Mouse (Mus musculus): ENCODE measurements around the gene Grin1. TPM values are rescaled to one million over a fixed set of nuclear protein-coding genes. Genes with fewer than 3 reads are reported as not detected.
"Not testable (repeated sequence)": the region's sequence is repeated elsewhere in the genome, so short reads cannot be mapped to it uniquely, and the experiment has no call there.

The Grin1 gene
- polyA plus RNA-seq, 1 experiment from 2014 or later: 0.46 TPM

DNA sequence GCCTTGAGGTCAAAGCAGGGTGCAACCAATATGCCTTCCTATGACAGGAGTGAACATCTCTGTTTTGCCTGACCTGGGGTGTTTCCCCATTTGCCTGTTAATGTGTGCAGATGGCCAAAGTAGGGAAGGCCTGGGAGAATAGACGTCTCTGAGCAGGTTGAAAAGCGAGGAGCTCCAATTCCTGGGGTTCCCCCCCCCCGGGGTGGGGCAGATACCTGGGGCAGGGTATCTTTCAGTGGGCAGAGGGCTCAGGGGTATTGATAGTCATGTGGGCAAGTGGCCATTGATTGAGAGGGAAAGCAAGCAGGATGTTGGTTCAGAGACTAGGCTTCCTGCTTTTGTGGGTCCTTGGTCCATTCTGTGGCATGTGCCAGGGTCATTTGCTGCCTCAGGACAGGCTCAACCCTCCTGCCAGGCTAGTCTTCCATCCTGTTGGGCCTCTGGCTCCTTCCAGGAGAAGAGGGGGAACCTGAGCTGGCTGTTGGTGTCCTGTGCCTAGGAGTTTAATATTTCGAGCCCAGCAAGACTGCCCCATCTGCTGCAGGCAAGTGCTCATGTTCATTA lies 51.2 kb downstream of the Grin1 start:
- Histone ChIP-seq H3K4me1 (peaks cover 48% of the 10 kb centered on the region), H3K36me3 (peaks cover 34% of the 10 kb centered on the region), H3K4me3 (no peak overlapping the region), H3K27me3 (ENCODE audit: low read depth, poor library complexity, severe bottlenecking) (peaks cover 29% of the 10 kb centered on the region), H3K9me3 (replicated peaks) (no peaks in the 10 kb centered on the region), H3K27ac (no peak overlapping the region)
- 73% methylated on average over 4 of the region's 4 CpGs for WGBS
- no peak for DNase-seq (ENCODE audit: low spot score)

- Histone ChIP-seq H3K27me3 (ENCODE audit: low read depth, poor library complexity, severe bottlenecking) (peaks cover 29% of the 10 kb centered on the region), H3K4me3 (no peak overlapping the region), H3K27ac (no peak overlapping the region), H3K36me3 (peaks cover 34% of the 10 kb centered on the region), H3K4me1 (peaks cover 48% of the 10 kb centered on the region), H3K9me3 (replicated peaks) (no peaks in the 10 kb centered on the region)
- DNase-seq (ENCODE audit: low spot score): no peak
Observed at GRCm38 (mm10) chr2:25267241-25267640, 51.7 kb downstream of the Grin1 start.

GRCm38 (mm10) chr2:25266720-25267119 lies 52.3 kb downstream of the Grin1 start:
- no peak overlapping the region for H3K27ac ChIP-seq
- DNase-seq (ENCODE audit: low spot score): no peak
- H3K4me1 ChIP-seq: peaks cover 52% of the 10 kb centered on the region
- H3K27me3 ChIP-seq (ENCODE audit: low read depth, poor library complexity, severe bottlenecking): peaks cover 29% of the 10 kb centered on the region
- WGBS: 62% methylated on average over 2 of the region's 2 CpGs
- H3K4me3 ChIP-seq: no peak overlapping the region
- H3K9me3 ChIP-seq (replicated peaks): no peaks in the 10 kb centered on the region
- H3K36me3 ChIP-seq: peaks cover 34% of the 10 kb centered on the region

GRCm38 (mm10) chr2:25265897-25266656 lies 52.9 kb downstream of the Grin1 start:
- H3K27ac ChIP-seq: no peak overlapping the region
- no peak overlapping the region for H3K4me3 ChIP-seq
- H3K36me3 ChIP-seq: peaks cover 32% of the 10 kb centered on the region
- 67% methylated on average over 6 of the region's 6 CpGs for WGBS
- H3K27me3 ChIP-seq (ENCODE audit: low read depth, poor library complexity, severe bottlenecking): peaks cover 29% of the 10 kb centered on the region
- peaks cover 46% of the 10 kb centered on the region for H3K4me1 ChIP-seq
- no peak for DNase-seq (ENCODE audit: low spot score)
- no peaks in the 10 kb centered on the region for H3K9me3 ChIP-seq (replicated peaks)

GRCm38 (mm10) chr2:25264851-25265250 lies 54.1 kb downstream of the Grin1 start:
- Histone ChIP-seq H3K36me3 (peaks cover 19% of the 10 kb centered on the region), H3K4me3 (no peak overlapping the region), H3K4me1 (peaks cover 41% of the 10 kb centered on the region), H3K27ac (no peak overlapping the region), H3K27me3 (ENCODE audit: low read depth, poor library complexity, severe bottlenecking) (peaks cover 29% of the 10 kb centered on the region), H3K9me3 (replicated peaks) (no peaks in the 10 kb centered on the region)
- DNase-seq (ENCODE audit: low spot score): no peak
- 78% methylated on average over 3 of the region's 3 CpGs for WGBS

GRCm38 (mm10) chr2:25264286-25264660 lies 54.7 kb downstream of the Grin1 start:
- 69% methylated on average over 5 of the region's 5 CpGs for WGBS
- Histone ChIP-seq H3K27me3 (ENCODE audit: low read depth, poor library complexity, severe bottlenecking) (peaks cover 29% of the 10 kb centered on the region), H3K4me3 (peak overlapping the region; percentile 85), H3K36me3 (peaks cover 14% of the 10 kb centered on the region), H3K27ac (no peak overlapping the region), H3K9me3 (replicated peaks) (no peaks in the 10 kb centered on the region), H3K4me1 (peaks cover 41% of the 10 kb centered on the region)
- DNase-seq (ENCODE audit: low spot score): no peak

DNA sequence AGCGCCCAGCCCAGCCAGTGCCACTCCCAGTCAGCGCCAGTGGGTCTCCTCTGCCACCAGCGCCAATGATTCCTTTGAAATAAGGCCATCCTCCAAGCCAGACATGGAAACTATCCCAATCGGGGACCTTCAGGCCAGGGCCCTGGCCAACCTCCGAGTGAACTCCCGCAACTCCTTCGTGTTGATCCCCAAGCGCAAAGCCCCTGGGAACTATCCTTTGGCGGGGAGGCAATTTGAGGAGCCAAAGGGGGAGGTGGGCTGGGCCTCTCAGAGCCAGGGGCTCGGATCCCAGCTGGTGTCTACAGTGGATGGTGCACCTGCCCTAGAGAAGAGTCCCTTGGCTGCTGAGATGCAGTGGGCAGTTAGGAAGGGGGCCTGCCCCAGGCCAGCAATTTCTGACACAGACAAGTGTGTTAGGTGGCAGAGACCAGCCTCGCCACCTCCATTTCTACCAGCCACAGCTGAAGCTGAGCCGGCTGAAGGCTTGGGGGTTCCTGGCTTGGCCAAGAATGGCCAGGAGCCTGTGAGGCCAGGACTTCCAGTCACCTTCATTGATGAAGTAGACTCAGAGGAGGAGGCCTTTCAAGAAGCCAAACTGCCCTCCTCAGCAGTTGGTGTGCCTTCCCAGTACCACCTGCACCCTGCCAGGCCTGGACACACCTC lies 55.2 kb downstream of the Grin1 start:
- no peaks in the 10 kb centered on the region for H3K9me3 ChIP-seq (replicated peaks)
- H3K27me3 ChIP-seq (ENCODE audit: low read depth, poor library complexity, severe bottlenecking): peaks cover 29% of the 10 kb centered on the region
- H3K27ac ChIP-seq: no peak overlapping the region; the same call in 1 of the 2 replicates
- H3K4me1 ChIP-seq: peaks cover 41% of the 10 kb centered on the region
- WGBS: 21% methylated on average over 12 of the region's 12 CpGs
- no peak for DNase-seq (ENCODE audit: low spot score)
- H3K36me3 ChIP-seq: peaks cover 8% of the 10 kb centered on the region
- H3K4me3 ChIP-seq: peak overlapping the region; percentile 85

GRCm38 (mm10) chr2:25262795-25263622 lies 56.0 kb downstream of the Grin1 start:
- Histone ChIP-seq H3K4me3 (peak overlapping the region; percentile 85), H3K27me3 (ENCODE audit: low read depth, poor library complexity, severe bottlenecking) (peaks cover 29% of the 10 kb centered on the region), H3K9me3 (replicated peaks) (no peaks in the 10 kb centered on the region), H3K27ac (peak overlapping the region; percentile 80), H3K36me3 (peaks cover 1% of the 10 kb centered on the region), H3K4me1 (peaks cover 41% of the 10 kb centered on the region)
- DNase-seq (ENCODE audit: low spot score): peak; percentile 58
- under 1% methylated on average over 82 of the region's 82 CpGs for WGBS

- Histone ChIP-seq H3K36me3 (no peaks in the 10 kb centered on the region), H3K9me3 (replicated peaks) (no peaks in the 10 kb centered on the region), H3K4me1 (peaks cover 41% of the 10 kb centered on the region), H3K27me3 (ENCODE audit: low read depth, poor library complexity, severe bottlenecking) (peaks cover 29% of the 10 kb centered on the region), H3K27ac (peak within 1 kb of the TSS; percentile 80), H3K4me3 (peak within 1 kb of the TSS; percentile 85)
- DNase-seq (ENCODE audit: low spot score): peak; percentile 90
- WGBS: under 1% methylated on average over 39 of the region's 39 CpGs
Observed at GRCm38 (mm10) chr2:25262291-25262767, 56.7 kb downstream of the Grin1 start, which contains the start of gene Tprn. Gene Tprn (plus strand): TSS chr2:25262618.

- Histone ChIP-seq H3K9me3 (replicated peaks) (no peaks in the 10 kb centered on the region), H3K4me1 (peaks cover 41% of the 10 kb centered on the region), H3K36me3 (no peaks in the 10 kb centered on the region), H3K27ac (peak overlapping the region; percentile 80), H3K4me3 (peak overlapping the region; percentile 85), H3K27me3 (ENCODE audit: low read depth, poor library complexity, severe bottlenecking) (peaks cover 29% of the 10 kb centered on the region)
- DNase-seq (ENCODE audit: low spot score): no peak
- 50% methylated on average over 12 of the region's 12 CpGs for WGBS
Observed at GRCm38 (mm10) chr2:25261870-25262269, 57.1 kb downstream of the Grin1 start.

- H3K27me3 ChIP-seq (ENCODE audit: low read depth, poor library complexity, severe bottlenecking): peaks cover 9% of the 10 kb centered on the region
- H3K4me3 ChIP-seq: no peak overlapping the region
- H3K9me3 ChIP-seq (replicated peaks): no peaks in the 10 kb centered on the region
- no peak overlapping the region for H3K27ac ChIP-seq
- DNase-seq (ENCODE audit: low spot score): no peak
- H3K36me3 ChIP-seq: no peaks in the 10 kb centered on the region
- peaks cover 35% of the 10 kb centered on the region for H3K4me1 ChIP-seq
- WGBS: 69% methylated on average over 2 of the region's 2 CpGs
Observed at GRCm38 (mm10) chr2:25258887-25259286, 60.1 kb downstream of the Grin1 start.

- H3K36me3 ChIP-seq; H3K9me3 ChIP-seq (replicated peaks); H3K27ac ChIP-seq; DNase-seq (ENCODE audit: low spot score); H3K27me3 ChIP-seq (ENCODE audit: low read depth, poor library complexity, severe bottlenecking); H3K4me3 ChIP-seq: not testable (repeated sequence)
- peaks cover 23% of the 10 kb centered on the region for H3K4me1 ChIP-seq
- 91% methylated on average over 5 of the region's 5 CpGs for WGBS
Observed at GRCm38 (mm10) chr2:25257250-25257649, 61.7 kb downstream of the Grin1 start.
